Mouse (Mus musculus): ENCODE data around the gene Ganab. TPM values are rescaled to one million over a fixed set of nuclear protein-coding genes. Genes with fewer than 3 reads are reported as not detected.

Ganab gene
- total RNA-seq, 2 experiments from 2014 or later = 45.0 to 52.1 TPM

DNA sequence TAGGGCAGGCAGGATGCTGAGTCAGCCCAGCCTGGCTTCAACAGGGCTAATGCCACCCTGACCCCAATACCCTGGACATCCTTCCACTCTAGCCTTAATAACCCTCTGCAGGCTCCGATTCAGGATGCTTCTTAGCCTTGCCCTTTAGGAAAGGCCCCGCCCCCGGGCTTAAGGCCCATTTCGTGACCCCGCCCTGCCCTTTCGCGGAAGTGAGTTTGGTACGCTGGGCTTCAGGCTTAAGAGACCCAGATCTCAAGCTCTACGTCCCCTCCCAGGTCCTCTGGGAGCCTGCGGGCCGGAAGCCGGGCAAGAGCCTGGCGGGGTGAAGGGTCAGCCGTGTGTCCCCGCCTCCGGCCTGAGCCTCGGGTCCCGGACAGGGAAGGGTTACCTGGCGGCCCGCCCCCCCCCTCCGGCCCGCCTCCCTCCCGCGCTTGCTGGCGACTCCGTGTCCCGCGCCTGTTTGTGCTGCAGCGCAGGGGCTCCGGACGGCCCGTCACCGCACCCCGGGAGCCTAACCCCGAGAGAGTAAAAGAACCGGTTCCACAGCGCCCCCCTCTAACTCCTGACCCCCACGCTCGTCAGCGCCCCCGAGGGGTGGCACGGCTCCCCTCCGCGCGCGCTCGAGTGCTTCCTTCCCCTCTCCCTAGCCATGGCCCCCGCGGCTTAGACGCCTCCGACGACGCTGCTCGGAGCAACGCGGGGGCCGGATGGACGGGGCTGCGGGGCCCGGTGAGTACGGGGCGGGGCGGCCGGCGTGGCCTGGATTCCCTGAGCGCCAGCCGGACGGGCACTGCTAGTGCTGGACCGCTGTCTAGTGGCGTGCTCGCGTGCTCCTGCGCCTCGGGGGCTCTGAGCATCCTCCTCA is 31.6 kb downstream of the Ganab start, which contains the start of the genes Rom1 and Eml3:
Rom1 (minus strand) TSS at position 133 of the 865 bp plus-strand sequence.
Eml3 (plus strand) TSS at position 329 of the 865 bp plus-strand sequence.
- peak; percentile 96 to 97 for DNase-seq

DNA sequence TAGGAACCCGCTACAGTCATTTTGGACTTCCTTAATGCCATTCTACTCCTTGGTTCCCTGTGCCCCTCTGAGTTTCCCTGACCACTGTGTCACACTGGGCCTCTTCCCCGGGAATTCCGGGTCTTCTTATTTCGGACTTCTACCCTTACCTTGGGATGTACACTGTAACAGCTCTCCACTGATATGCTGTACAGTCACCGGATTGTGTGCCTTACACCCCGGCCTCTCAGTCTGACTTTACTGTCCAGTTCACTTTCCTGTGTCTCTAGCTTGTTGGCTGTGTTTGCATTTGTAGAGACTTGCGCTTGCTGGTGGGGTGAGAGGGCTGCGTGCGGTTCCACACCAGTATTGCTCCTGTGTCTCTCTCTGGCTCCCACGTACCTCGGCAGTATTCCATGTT is 32.2 kb downstream of the Ganab start:
- DNase-seq = no peak

DNA sequence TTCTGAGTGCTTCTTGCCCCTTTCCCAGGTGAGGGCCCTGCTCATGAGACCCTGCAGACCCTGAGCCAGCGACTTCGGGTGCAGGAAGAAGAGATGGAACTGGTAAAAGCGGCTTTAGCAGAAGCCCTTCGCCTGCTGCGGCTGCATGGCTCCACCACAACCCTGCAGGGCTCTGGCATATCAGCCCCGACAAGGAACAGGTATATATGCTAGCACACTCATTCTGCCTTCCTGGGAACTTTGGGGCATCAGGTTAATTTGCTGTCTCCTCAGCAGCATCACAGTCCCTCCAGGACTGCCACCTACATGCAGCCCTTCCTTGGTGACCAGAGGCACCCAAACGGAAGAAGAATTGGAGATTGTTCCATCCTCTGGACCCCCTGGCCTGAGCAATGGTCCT is 32.9 kb downstream of the Ganab start:
- DNase-seq = no peak

DNA sequence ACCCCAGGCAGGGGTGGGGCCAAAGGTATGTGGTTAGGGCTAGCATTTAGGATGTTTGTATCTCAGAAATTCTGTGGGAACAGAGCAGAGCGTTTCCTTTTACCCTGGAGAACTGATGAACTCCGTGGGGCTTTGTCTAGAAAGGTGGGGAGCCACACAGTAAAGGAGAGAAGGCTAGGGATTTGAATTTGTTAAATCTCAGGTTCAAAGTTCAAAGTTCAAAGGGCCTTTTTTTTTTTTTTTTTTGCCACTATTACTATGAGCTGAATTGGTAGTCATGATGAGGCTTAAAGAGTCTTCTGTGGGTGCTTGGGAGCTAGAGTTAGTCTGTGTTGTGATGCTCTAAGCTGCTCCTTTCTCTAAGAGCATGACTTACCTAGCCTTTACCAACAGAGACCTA is 38.9 kb downstream of the Ganab start:
- no peak for DNase-seq

DNA sequence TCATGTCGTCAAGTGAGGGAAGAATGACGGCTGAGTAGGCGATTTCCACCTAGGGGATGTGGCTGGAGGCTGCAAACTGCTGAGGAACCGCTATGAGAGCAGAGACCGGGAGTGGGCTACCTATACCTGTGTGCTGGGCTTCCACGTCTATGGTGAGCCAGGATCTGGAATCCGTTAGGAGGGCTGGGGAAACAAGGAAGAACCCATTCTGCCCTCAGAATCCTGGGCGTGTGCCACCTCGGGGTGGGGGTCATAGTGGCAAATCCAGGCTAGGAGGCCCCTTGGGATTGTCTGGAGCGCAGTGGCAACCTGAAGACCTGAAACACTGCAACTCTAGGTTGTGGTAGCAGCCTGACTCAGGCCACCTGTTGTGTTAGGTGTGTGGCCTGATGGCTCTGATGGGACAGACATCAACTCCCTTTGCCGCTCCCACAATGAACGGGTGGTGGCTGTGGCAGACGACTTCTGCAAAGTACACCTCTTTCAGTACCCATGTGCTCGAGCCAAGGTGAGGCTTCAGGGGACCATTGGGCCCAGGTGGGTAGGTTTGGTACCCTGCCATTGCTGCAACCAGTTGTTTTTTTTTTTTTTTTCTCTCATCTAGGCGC is 42.8 kb downstream of the Ganab start:
- DNase-seq = no peak

DNA sequence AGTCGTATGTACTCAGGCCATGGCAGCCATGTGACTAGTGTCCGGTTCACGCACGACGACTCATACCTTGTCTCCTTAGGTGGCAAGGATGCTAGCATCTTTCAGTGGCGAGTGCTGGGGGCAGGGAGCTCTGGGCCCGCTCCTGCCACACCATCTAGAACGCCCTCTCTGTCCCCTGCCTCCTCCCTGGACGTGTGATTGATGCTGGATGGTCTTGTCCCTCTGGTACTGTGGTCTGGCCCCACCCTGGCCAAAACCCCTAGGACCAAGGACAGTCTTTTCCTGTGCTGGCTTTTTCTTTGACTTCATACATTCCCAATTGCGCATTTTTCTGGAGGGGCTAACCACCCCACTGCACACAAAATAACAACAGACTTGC is 43.3 kb downstream of the Ganab start:
- no peak for DNase-seq

DNA sequence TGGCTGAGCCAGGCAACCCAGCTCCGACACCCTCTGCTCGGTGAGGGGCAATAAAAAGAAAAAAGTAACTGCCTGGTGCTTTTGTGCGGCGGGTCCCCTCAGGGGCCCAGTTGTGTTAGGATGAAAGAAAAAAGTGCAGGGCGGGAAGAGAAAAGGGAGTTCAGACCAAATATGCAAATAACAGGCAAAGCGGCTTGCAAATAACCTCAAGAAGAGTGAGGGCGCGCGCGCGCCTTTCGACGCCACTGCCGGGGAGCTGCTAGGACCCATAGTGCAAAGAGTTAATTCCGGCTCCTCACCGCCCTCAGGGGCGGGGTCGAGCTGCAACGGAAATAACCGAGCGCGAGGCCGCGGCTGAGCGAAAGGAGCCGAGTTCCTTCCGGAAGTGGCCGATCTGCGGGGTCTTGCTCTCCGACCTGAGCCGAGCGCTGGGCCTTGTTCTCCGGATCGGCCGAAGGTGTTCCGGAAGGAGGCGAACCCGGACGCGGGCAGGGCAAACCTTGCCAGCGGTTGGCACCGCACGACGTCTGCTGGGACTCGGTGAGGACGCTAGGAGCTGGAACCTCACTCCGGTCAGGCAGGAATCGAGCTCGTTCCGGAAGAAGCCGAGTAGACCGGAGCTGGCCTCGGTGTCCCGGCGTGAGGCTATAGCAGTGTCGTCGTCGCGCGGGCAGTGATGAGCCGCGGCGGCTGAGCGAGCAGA is 43.8 kb downstream of the Ganab start, which contains the start of gene Mta2:
Mta2 (plus strand) TSS at position 361 of the 703 bp plus-strand sequence.
- peak; percentile 96 to 97 for DNase-seq

DNA sequence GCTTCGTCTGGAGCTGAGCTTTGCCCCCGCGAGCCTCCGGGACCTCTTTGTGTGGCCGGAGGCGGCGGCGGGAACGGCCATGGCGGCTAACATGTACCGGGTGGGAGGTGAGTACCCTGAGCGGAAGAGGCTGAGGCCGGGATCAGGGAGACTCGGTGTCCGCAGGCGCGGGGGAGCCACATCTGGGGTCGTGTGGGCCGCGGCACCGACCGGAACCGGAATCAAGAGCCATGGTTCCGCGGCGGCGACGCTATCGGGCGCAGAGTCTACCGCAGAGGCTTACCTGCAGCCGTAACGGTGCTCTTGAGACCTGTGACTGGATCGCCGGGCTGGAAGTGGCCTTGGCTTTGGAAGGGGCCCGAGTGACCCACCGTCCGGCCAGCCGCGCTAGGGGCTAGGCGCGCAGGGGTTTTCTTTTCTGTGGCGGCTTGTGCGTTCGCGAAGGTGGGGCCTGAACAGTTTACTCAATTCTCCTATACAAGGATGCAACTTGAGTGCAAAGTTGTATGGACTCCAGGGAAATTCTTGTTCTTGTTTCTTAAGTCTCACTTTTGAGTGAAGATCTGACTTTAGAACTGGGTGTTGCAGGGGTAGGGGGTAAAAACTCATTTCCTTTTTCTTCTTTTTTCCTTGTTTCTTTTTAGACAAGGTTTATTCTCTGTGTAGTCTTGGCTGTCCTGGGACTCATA is 44.5 kb downstream of the Ganab start:
- peak in 1 of 2 experiments; percentile 66 for DNase-seq

DNA sequence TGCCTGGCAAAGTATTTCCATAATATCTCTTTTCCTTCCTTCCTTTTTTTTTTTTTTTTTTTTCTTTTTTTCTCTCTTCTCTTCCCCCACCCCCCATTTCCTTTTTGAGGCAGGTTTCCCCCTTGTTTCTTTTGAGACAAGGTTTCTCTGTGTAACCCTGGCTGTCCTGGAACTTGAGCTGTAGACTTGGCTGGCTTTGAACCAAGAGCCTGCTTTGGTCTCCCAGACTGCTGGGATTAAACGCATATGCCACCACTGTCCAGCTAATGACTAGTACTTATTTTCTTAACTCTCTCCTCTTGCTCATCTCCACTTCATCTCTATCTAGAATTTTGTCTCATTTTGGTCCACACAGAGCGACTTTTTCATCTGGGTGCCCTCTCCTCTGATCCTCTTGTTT is 45.2 kb downstream of the Ganab start:
- no peak for DNase-seq

DNA sequence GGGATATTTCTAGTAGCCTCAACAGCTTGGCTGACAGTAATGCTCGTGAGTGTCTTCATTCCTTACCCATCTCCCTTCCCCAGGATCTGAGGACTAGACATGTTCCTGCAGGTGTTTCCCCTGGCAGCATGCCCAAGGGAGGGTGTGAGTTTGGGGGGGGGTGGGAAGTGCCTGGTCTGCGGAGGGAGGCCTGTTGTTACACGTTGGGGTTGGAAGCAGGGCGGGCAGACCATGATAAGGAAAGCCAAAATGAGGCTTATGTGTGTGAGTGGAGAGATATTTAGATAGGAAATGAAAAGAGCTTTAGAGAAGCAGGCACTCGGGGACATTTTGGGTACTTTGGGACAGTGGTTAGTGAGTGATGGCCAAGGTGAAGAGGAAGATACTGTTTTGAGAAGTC is 46.2 kb downstream of the Ganab start:
- DNase-seq = no peak

DNA sequence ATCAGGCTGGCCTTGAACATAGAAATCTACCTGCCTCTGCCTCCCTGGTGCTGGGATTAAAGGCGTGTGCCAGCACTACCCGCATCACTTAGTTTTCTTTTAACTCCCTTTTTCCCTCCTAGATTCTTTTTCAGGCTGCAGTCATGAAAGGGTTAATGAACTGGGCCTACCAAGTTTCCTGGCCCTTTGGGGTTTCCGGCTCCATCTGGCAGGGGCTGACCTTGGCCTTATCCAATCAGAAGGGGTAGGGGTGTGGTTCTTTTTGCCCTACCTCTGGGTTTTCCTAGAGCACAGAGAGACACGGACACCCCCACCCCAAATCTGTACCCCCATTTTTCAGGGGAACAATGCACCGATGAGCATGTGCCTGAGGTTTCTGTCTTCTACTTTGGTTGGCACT is 46.9 kb downstream of the Ganab start:
- peak; percentile 69 for DNase-seq

DNA sequence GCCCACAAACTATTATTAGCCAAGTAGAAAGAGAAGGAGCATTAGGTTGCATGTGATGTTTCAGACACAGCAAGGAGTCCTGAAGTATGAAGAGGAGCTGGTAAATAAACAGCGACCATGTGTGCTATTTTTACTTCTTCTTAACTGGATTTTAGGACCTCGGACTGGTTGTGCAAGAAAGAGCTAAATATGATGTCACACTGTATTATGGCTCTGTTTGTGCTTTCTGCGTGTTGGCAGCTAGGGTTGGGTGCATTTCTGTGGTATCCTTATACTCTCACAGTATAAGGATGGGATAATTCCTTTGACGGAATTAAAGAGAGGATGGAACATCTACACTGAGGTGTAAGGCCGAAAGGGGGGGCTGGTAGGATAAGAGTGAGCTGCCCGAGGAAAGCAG is 47.4 kb downstream of the Ganab start:
- no peak for DNase-seq

DNA sequence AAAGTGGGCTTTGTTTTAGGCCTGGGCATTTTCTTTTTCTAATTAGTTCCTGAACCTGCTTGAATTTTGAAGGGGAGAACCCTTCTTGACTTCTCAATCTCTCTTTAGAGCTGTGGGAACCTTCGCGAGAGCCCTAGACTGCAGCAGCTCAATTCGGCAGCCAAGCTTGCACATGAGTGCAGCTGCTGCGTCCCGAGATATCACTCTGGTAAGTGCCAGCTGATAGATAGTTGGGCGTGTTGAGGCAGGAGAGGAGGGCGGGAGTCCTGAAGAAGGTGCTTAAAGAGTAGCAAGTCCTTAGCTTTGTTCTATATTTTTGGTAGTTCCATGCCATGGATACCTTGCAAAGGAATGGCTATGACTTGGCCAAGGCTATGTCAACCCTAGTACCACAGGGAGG is 49.1 kb downstream of the Ganab start:
- no peak for DNase-seq

DNA sequence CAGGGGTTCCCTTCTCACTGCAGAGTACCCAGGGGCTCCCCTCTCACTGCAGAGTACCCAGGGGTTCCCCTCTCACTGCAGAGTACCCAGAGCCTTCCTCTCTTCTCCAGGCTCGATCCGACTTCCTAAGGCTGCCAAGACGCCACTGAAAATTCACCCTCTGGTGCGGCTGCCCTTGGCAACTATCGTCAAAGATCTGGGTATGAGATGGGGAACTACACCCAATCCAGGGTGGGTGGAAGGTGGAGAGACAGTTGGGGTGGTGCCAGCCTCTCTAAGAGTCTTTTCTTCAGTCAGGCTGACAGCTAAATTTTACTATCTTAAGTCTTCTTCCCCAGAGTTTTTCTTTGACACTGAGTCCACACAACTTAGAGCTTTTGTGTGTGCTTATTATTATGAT is 52.3 kb downstream of the Ganab start:
- no peak for DNase-seq

DNA sequence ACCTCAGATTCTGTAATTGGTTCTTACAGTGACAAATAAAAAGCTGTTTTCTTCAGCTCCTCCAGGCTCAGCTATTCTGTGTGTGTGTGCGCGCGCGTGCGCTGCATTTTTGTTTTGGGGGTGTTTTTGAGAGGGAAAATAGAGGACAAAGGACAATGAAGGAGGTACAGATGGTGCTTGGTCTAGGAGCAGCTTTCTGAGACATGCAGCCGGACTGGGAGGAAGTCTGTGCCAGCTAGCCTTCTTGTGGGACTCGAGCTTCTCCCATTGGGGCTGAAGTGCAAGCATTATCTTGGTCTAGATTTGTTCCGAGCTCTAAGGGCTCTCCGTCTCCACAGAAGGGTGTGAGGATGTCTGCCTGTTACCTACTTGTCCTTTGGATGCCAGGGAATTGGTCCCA is 54.4 kb downstream of the Ganab start:
- DNase-seq = no peak

DNA sequence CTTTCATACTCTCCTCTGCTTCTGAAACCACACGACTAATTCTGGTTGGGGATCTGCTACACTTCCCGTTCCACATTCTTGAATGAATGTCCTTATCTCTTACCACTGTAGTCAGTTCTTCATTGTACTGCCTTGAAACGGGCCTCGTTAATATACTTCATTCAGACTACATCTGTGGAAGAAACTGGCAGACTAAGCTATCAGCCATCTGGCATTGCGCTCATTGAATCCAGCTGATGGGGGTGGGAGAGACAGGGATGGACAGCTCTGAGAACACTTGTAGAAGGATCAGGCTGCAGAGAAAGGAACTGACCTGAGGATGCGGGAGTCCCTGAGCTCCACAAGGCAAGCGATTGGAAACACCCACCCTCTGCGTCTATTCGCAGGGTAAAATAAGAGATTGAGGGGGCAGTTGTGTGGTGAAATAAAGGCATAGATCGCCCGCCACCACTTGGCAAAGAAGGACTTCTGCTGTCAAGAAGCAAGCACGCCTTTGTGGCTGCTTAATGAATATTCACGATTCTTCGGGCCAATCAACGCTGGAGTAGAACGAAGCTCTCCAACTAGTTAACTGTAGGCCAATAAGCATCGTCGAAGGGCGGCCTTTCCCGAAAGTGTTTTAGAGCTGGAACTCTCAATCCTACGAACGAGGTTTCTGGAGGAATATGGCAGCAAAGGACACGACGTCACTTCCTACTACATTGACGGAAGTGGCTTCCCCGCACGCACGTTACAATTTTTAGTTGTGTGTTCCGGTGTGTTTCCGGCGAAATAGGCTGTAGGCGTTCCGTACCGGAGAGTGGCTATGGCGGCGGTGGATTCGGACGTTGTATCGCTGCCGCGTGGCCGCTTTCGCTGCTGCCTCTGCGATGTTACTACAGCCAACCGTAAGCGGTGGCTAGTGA is 55.5 kb downstream of the Ganab start, which contains the start of gene Tut1:
Tut1 (plus strand) TSS at position 713 of the 905 bp plus-strand sequence.
- DNase-seq = peak; percentile 95 to 96

DNA sequence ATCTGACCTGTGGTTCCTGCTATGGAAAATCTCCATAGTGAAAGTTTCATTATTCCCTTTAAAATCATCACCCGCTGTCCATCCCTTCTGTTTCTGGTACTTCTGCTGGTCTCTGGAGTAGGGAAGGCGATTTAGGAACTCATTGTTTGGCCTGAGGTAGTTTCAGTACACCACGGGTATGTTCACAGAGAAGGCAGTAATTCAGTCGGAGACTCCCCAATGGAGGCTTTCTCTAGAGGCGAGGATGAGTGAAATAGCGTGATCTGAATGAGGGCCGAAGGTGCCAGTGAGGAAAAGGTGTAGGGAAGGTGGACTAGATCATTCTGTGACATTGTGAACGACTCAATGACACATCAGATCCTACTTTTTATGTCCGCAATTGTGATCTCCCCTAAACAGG is 56.3 kb downstream of the Ganab start:
- no peak for DNase-seq

DNA sequence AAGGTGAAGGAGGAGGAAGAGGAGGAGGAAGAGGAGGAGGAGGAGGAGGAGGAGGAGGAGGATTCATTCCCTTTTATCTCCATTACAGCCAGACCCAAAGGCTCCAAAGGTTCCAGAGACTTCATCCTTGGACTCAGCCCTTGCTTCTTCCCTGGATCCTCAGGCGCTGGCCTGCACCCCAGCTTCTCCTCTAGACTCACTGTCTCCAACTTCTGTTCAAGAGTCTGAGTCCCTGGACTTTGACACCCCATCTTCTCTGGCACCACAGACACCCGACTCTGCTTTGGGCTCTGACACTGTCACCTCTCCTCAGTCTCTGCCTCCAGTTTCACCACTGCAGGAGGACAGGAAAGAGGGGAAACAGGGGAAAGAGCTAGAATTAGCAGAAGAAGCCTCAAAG is 64.4 kb downstream of the Ganab start:
- no peak for DNase-seq

DNA sequence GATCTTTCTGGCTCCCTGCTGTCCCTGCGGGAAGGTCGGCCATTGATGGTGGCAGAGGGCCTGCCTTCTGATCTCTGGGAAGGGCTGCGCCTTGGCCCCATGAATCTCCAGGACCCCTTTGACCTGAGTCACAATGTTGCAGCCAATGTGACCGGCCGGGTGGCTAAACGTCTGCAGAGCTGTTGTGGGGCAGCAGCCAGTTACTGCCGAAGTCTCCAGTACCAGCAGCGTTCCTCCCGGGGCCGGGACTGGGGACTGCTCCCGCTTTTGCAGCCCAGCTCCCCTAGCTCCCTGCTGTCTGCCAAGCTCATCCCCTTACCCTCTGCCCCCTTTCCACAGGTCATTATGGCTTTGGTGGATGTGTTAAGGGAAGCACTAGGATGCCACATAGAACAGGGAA is 67.2 kb downstream of the Ganab start:
- DNase-seq = no peak

DNA sequence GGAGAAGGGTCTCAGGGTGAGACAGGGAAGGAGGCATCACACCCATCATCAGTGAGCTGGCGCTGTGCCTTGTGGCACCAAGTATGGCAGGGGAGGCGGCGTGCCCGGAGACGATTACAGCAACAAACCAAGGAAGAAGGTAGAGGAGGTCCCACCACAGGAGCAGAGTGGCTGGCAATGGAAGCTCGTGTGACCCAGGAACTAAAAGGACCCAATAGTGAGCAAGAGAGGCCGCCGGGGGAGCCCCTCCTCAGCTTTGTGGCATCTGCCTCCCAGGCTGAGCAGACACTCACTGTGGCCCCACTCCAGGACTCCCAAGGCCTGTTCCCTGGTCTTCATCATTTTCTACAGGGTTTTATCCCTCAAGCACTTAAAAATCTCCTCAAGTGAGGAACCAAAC is 67.9 kb downstream of the Ganab start:
- peak in 1 of 2 experiments; percentile 30 for DNase-seq

DNA sequence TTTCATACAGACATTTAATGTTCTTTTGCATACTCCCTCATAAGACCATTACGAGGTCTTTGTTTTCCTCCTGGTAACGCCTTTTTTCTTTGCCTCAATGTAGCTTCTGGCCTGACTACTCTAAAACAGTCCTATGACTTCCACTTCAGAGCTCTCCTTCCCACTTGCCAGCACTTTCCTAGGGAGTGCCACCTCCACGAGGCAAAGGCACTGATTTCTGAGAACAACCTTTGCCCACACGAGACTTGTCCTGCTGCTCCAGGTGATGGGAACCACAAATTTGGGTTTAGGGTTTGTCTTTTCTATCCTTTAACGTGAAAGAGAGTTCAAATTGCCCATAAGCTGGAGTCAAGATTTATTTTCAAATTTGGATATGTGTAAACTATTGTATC is 68.3 kb downstream of the Ganab start:
- DNase-seq = no peak

Measured in heart, adult 18-20 months (tissue).